Mouse (Mus musculus) spleen, adult 2 months (tissue): ENCODE measurements around the gene H2afb3. TPM values are rescaled to one million over a fixed set of nuclear protein-coding genes. Genes with fewer than 3 reads are reported as not detected.
"Not testable (repeated sequence)": the region's sequence is repeated elsewhere in the genome, so short reads cannot be mapped to it uniquely, and the experiment has no call there.

ENCODE experiments used
- DNase-seq, 2 experiments: peaks; one replicate each; pipeline versions ENCODE4 v3.0.0 to v3.0.0-alpha.2; 2012 to 2021; ENCODE audit warnings: low spot score in 2 of 2, low read depth in 1 of 2
- H3K27ac ChIP-seq: fragments of 200-500 bp; 2 replicates; pipeline ENCODE4 v1.5.1; 2012; ENCODE audit warnings: low read length, inconsistent platforms; ENCODE audit not compliant: insufficient read depth
- H3K27me3 ChIP-seq: fragments of 200-500 bp; 2 replicates; pipeline ENCODE4 v1.6.1; 2012; ENCODE audit warnings: mild to moderate bottlenecking, moderate library complexity, low read length, inconsistent platforms; ENCODE audit not compliant: control insufficient read depth, insufficient read depth
- H3K36me3 ChIP-seq: fragments of 200-500 bp; 2 replicates; pipeline ENCODE4 v1.6.1; 2012; ENCODE audit warnings: mild to moderate bottlenecking, low read length, inconsistent platforms; ENCODE audit not compliant: control insufficient read depth, insufficient read depth
- H3K4me1 ChIP-seq: fragments of 200-500 bp; 2 replicates; pipeline ENCODE4 v1.6.1; 2011; ENCODE audit warnings: inconsistent platforms; ENCODE audit not compliant: control insufficient read depth, insufficient read depth, insufficient read length
- H3K4me3 ChIP-seq: fragments of 200-500 bp; 2 replicates; pipeline ENCODE4 v1.5.1; 2011; ENCODE audit warnings: mild to moderate bottlenecking, inconsistent platforms; ENCODE audit not compliant: insufficient read depth, insufficient read length; ENCODE audit errors: extremely low read depth
- CTCF ChIP-seq: fragments of 200-500 bp; IDR thresholded peaks from 2 replicates; pipeline ENCODE4 v1.5.1; 2011; ENCODE audit warnings: mild to moderate bottlenecking, inconsistent platforms; ENCODE audit not compliant: insufficient read depth, insufficient read length, insufficient replicate concordance; ENCODE audit errors: extremely low read depth
- POLR2A ChIP-seq: fragments of 200-500 bp; IDR thresholded peaks from 2 replicates; pipeline ENCODE4 v1.6.1; 2011; ENCODE audit warnings: low read depth, low read length, inconsistent platforms
- WGBS: fragments of 180-500 bp; shearing (Covaris S2); methylation state at CpG from one replicate; pipeline ENCODE4 v1.1.7; 2018; 5-methylcytosine and 5-hydroxymethylcytosine counted together
- polyA plus RNA-seq: library from polyadenylated mRNA; depleted of rRNA; stranded (reverse); fragments of >200 nt; gene quantifications from 2 replicates; pipeline ENCODE4 v1.2.3, GENCODE M21; 2012; rRNA removed

H2afb3 gene
- polyA plus RNA-seq = not detected in 2 replicates

GRCm38 (mm10) chrX:120312995-120313394 is at the start of gene H2afb3:
TSS of gene H2afb3 (minus strand) at chrX:120313095.
- not testable (repeated sequence) for H3K27ac ChIP-seq, DNase-seq, H3K4me3 ChIP-seq, H3K36me3 ChIP-seq, H3K4me1 ChIP-seq, H3K27me3 ChIP-seq
- WGBS = 86% methylated on average over 9 of the region's 10 CpGs

GRCm38 (mm10) chrX:120301469-120302175 is 11.3 kb downstream of the H2afb3 start:
- Histone ChIP-seq H3K27ac (no peak overlapping the region), H3K4me3 (no peak overlapping the region), H3K36me3 (no peaks in the 10 kb centered on the region), H3K27me3 (no peaks in the 10 kb centered on the region), H3K4me1 (no peaks in the 10 kb centered on the region)
- TF ChIP-seq POLR2A (no peak), CTCF (no peak)
- WGBS = 67% methylated on average over 2 of the region's 2 CpGs
- DNase-seq = no peak

GRCm38 (mm10) chrX:120292832-120293750 is 19.8 kb downstream of the H2afb3 start:
- 16% methylated on average over 40 of the region's 46 CpGs for WGBS
- no peaks in the 10 kb centered on the region for H3K27me3 ChIP-seq
- H3K27ac ChIP-seq = no peak overlapping the region
- no peaks in the 10 kb centered on the region for H3K36me3 ChIP-seq
- no peaks in the 10 kb centered on the region for H3K4me1 ChIP-seq
- DNase-seq = no peak
- no peak for TF ChIP-seq POLR2A
- no peak for TF ChIP-seq CTCF
- no peak overlapping the region for H3K4me3 ChIP-seq

GRCm38 (mm10) chrX:120291696-120292095 is 21.2 kb downstream of the H2afb3 start:
- Histone ChIP-seq H3K27ac (no peak overlapping the region), H3K27me3 (no peaks in the 10 kb centered on the region), H3K36me3 (no peaks in the 10 kb centered on the region), H3K4me1 (no peaks in the 10 kb centered on the region), H3K4me3 (no peak overlapping the region)
- no peak for TF ChIP-seq POLR2A
- TF ChIP-seq CTCF = no peak
- DNase-seq = no peak
- 24% methylated on average over 13 of the region's 13 CpGs for WGBS

- H3K27ac ChIP-seq = no peak overlapping the region
- no peak overlapping the region for H3K4me3 ChIP-seq
- H3K27me3 ChIP-seq = no peaks in the 10 kb centered on the region
- WGBS = 24% methylated on average over 18 of the region's 18 CpGs
- DNase-seq = no peak
- TF ChIP-seq CTCF (no peak), POLR2A (no peak)
- no peaks in the 10 kb centered on the region for H3K4me1 ChIP-seq
- no peaks in the 10 kb centered on the region for H3K36me3 ChIP-seq
Observed at GRCm38 (mm10) chrX:120290900-120291280, 22.0 kb downstream of the H2afb3 start.

- TF ChIP-seq CTCF = no peak
- WGBS = 19% methylated on average over 35 of the region's 40 CpGs
- no peaks in the 10 kb centered on the region for H3K36me3 ChIP-seq
- no peaks in the 10 kb centered on the region for H3K27me3 ChIP-seq
- H3K27ac ChIP-seq = no peak within 1 kb of the TSS
- H3K4me1 ChIP-seq = no peaks in the 10 kb centered on the region
- DNase-seq = no peak
- H3K4me3 ChIP-seq = no peak within 1 kb of the TSS
Observed at GRCm38 (mm10) chrX:120290011-120290899, 22.6 kb downstream of the H2afb3 start, which contains the start of gene Pcdh11x. TSS of gene Pcdh11x (plus strand) at chrX:120290259.
